Mouse (Mus musculus): ENCODE measurements at regions not wholly inside any gene's neighbourhood (a gene's known extent, or its start where the extent isn't known, plus 50 kb on each side); places are given as distances from the start of the nearest gene placed in this dataset.

DNA sequence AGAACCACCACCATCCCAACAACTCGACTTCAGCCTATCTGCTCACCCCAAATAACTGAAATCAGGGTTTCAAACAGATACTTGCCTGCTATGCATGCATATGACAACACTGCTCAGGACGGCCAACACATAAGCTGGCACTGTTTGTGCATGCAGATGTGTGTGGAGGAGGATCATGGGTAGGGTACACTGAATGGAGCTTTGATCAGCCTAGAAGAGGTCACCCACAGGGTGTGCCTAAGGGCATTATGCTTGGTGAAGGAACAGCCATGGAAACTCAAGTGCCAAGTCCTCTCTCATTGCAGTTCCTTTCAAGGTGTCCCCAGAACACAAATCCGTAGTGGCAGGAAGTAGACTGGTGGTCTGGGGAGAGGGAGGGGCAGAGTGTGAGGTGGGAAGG lies 316.7 kb downstream of the Mroh4 start:
- WGBS (ENCODE audit: insufficient replicate concordance), result 31% methylated on average over 3 of the region's 3 CpGs
- TF ChIP-seq CTCF (IDR thresholded peaks at IDR 0.05; ENCODE audit: low read depth) (no peak), EP300 (IDR thresholded peaks at IDR 0.05; ENCODE audit: low read depth) (no peak)
- ATAC-seq (ENCODE audit: insufficient read depth), result no peak

DNA sequence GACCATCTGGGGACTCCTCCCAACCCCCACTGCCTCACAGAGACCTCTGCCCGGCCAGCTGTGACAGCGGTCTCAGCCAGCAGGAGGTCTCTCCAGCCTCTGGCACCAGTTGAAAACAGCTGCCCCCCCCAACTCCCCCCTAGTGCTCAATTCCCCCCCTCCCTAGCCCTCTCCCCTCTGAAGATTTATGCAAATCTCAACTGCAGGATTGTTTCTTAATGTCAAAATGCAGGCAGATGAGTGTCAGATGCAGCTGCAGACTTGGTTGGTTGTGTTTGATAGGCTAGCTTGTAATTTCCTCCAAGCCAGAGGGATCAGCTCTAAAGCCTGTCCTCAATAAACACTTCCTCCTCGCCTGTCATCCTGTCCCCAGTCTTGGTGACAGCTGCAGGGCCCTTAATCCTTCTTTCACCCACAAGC lies 317.7 kb downstream of the Mroh4 start:
- Histone ChIP-seq H3K9ac (replicated peaks) (no peak overlapping the region), H3K27ac (no peak overlapping the region), H3K27me3 (ENCODE audit: control insufficient read depth, insufficient read depth, low read length) (no peaks in the 10 kb centered on the region), H3K36me3 (replicated peaks; ENCODE audit: control insufficient read depth, insufficient read depth, low read depth) (no peaks in the 10 kb centered on the region), H3K9me3 (ENCODE audit: control insufficient read depth, low read length) (no peaks in the 10 kb centered on the region), H3K4me3 (ENCODE audit: insufficient read depth in 1 of 2, low read depth in 2 of 2, low read length in 2 of 2) (no peak overlapping the region), H3K4me1 (replicated peaks; ENCODE audit: control insufficient read depth in 2 of 2, insufficient read depth in 2 of 2, low read length in 1 of 2) (no peaks in the 10 kb centered on the region), H3K4me2 (ENCODE audit: low read depth) (no peak overlapping the region)
- ATAC-seq (ENCODE audit: insufficient read depth), result no peak
- no peak for TF ChIP-seq CTCF (IDR thresholded peaks at IDR 0.05; ENCODE audit: low read depth)
- TF ChIP-seq EP300 (IDR thresholded peaks at IDR 0.05; ENCODE audit: low read depth), result no peak
- DNase-seq (ENCODE audit: low read depth in 3 of 3, low spot score in 3 of 3), result no peak
- WGBS (ENCODE audit: insufficient replicate concordance), result 8% methylated on average over 3 of the region's 3 CpGs

More for the DNA sequence above, 316.7 kb downstream of the Mroh4 start:
- H3K4me2 ChIP-seq (ENCODE audit: low read depth), result no peak overlapping the region
- H3K9me3 ChIP-seq (ENCODE audit: control insufficient read depth, low read length), result no peaks in the 10 kb centered on the region
- no peaks in the 10 kb centered on the region for H3K4me1 ChIP-seq (replicated peaks; ENCODE audit: control insufficient read depth in 2 of 2, insufficient read depth in 2 of 2, low read length in 1 of 2)
- H3K27ac ChIP-seq, result no peak overlapping the region
- no peaks in the 10 kb centered on the region for H3K27me3 ChIP-seq (ENCODE audit: control insufficient read depth, insufficient read depth, low read length)
- no peak overlapping the region for H3K4me3 ChIP-seq (ENCODE audit: insufficient read depth in 1 of 2, low read depth in 2 of 2, low read length in 2 of 2)
- H3K36me3 ChIP-seq (replicated peaks; ENCODE audit: control insufficient read depth, insufficient read depth, low read depth), result no peaks in the 10 kb centered on the region
- no peak for DNase-seq (ENCODE audit: low read depth in 3 of 3, low spot score in 3 of 3)
- H3K9ac ChIP-seq (replicated peaks), result no peak overlapping the region

DNA sequence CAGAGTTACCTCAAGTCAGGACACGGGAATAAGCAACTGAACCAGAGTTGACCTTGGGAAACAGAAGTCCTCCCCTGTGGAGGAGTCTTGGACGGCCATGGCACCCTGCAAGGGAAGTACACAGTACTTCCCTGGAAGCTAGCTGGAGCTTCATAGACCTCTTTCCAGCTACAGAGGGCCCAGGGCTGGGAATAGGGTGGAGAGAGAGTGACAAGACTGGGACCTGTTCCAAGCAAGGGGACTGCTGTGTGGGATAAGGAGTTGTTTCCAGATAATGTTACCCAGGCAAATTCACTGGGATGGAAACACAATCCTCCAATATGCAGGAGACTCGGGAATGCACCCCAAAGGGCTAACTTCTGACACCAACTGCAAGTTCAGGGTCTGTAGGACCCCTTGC lies 325.1 kb downstream of the Mroh4 start:
- Histone ChIP-seq H3K27me3 (ENCODE audit: control insufficient read depth, insufficient read depth, low read length) (no peaks in the 10 kb centered on the region), H3K27ac (no peak overlapping the region), H3K4me2 (ENCODE audit: low read depth) (no peak overlapping the region), H3K4me3 (ENCODE audit: insufficient read depth in 1 of 2, low read depth in 2 of 2, low read length in 2 of 2) (no peak overlapping the region), H3K9me3 (ENCODE audit: control insufficient read depth, low read length) (no peaks in the 10 kb centered on the region), H3K36me3 (replicated peaks; ENCODE audit: control insufficient read depth, insufficient read depth, low read depth) (no peaks in the 10 kb centered on the region), H3K9ac (replicated peaks) (no peak overlapping the region), H3K4me1 (replicated peaks; ENCODE audit: control insufficient read depth in 2 of 2, insufficient read depth in 2 of 2, low read length in 1 of 2) (no peaks in the 10 kb centered on the region)
- 37% methylated on average over 3 of the region's 3 CpGs for WGBS (ENCODE audit: insufficient replicate concordance)
- no peak for TF ChIP-seq CTCF (IDR thresholded peaks at IDR 0.05; ENCODE audit: low read depth)
- TF ChIP-seq EP300 (IDR thresholded peaks at IDR 0.05; ENCODE audit: low read depth), result no peak
- no peak for ATAC-seq (ENCODE audit: insufficient read depth)
- no peak for DNase-seq (ENCODE audit: low read depth in 3 of 3, low spot score in 3 of 3)

DNA sequence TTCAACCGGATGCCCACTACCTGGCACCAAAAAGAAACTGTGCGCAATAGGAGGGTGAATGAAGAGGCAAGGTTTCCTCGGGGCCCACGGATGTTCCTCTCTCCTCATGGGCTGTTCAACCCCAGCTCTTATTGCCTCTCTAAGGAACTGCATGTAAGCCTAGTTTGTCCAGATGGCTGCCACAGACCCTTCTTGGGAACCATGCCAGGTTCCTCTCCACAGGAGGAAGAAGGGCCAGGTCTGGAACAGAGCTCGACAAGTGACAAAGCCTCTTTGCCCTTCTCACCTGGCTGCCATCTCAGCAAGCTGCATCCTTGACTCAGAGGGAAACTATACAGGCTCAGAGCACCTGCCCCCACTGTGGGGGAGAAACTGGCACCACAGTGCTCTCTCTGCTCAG lies 329.6 kb downstream of the Mroh4 start:
- no peak overlapping the region for H3K9ac ChIP-seq (replicated peaks)
- no peak overlapping the region for H3K27ac ChIP-seq
- H3K4me3 ChIP-seq (ENCODE audit: insufficient read depth in 1 of 2, low read depth in 2 of 2, low read length in 2 of 2), result no peak overlapping the region
- no peaks in the 10 kb centered on the region for H3K27me3 ChIP-seq (ENCODE audit: control insufficient read depth, insufficient read depth, low read length)
- no peaks in the 10 kb centered on the region for H3K36me3 ChIP-seq (replicated peaks; ENCODE audit: control insufficient read depth, insufficient read depth, low read depth)
- no peak for DNase-seq (ENCODE audit: low read depth in 3 of 3, low spot score in 3 of 3)
- 71% methylated on average over 5 of the region's 5 CpGs for WGBS (ENCODE audit: insufficient replicate concordance)
- H3K4me2 ChIP-seq (ENCODE audit: low read depth), result no peak overlapping the region
- no peaks in the 10 kb centered on the region for H3K9me3 ChIP-seq (ENCODE audit: control insufficient read depth, low read length)
- H3K4me1 ChIP-seq (replicated peaks; ENCODE audit: control insufficient read depth in 2 of 2, insufficient read depth in 2 of 2, low read length in 1 of 2), result no peaks in the 10 kb centered on the region
- TF ChIP-seq EP300 (IDR thresholded peaks at IDR 0.05; ENCODE audit: low read depth) (no peak), CTCF (IDR thresholded peaks at IDR 0.05; ENCODE audit: low read depth) (no peak)
- ATAC-seq (ENCODE audit: insufficient read depth), result no peak

DNA sequence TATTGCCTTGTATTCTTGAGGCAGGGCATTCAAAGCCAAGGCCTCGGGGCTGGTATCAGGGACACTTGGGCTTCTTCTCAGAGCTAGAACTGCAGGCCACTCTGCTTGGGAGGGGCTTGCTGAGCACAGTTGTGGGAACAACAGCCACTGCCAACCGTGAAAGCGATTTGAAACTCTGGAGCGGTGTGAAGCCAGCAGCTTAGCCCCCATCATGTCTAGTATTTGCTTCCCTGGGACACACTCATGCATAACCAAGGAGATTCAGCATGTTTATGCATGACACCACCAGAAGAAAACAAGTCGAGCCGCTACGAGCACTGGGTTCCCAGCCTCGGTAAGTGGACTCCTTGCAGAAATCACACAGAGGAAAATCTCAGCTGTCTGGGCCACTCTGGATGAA lies 339.9 kb downstream of the Mroh4 start:
- ATAC-seq (ENCODE audit: insufficient read depth) (no peak), DNase-seq (ENCODE audit: low read depth in 3 of 3, low spot score in 3 of 3) (no peak)
- no peak overlapping the region for H3K4me2 ChIP-seq (ENCODE audit: low read depth)
- H3K27ac ChIP-seq, result no peak overlapping the region
- H3K9ac ChIP-seq (replicated peaks), result no peak overlapping the region
- H3K9me3 ChIP-seq (ENCODE audit: control insufficient read depth, low read length), result no peaks in the 10 kb centered on the region
- H3K27me3 ChIP-seq (ENCODE audit: control insufficient read depth, insufficient read depth, low read length), result no peaks in the 10 kb centered on the region
- WGBS (ENCODE audit: insufficient replicate concordance), result 68% methylated on average over 8 of the region's 8 CpGs
- H3K4me1 ChIP-seq (replicated peaks; ENCODE audit: control insufficient read depth in 2 of 2, insufficient read depth in 2 of 2, low read length in 1 of 2), result no peaks in the 10 kb centered on the region
- H3K4me3 ChIP-seq (ENCODE audit: insufficient read depth in 1 of 2, low read depth in 2 of 2, low read length in 2 of 2), result no peak overlapping the region
- H3K36me3 ChIP-seq (replicated peaks; ENCODE audit: control insufficient read depth, insufficient read depth, low read depth), result no peaks in the 10 kb centered on the region
- TF ChIP-seq EP300 (IDR thresholded peaks at IDR 0.05; ENCODE audit: low read depth) (no peak), CTCF (IDR thresholded peaks at IDR 0.05; ENCODE audit: low read depth) (no peak)

Measured in liver, embryonic 14.5 days (tissue).